Mouse (Mus musculus): ENCODE results near the gene Egfl7. TPM values are rescaled to one million over a fixed set of nuclear protein-coding genes. Genes with fewer than 3 reads are reported as not detected.

Egfl7 gene
- polyA plus RNA-seq, 1 experiment from 2014 or later = 118 TPM

DNA sequence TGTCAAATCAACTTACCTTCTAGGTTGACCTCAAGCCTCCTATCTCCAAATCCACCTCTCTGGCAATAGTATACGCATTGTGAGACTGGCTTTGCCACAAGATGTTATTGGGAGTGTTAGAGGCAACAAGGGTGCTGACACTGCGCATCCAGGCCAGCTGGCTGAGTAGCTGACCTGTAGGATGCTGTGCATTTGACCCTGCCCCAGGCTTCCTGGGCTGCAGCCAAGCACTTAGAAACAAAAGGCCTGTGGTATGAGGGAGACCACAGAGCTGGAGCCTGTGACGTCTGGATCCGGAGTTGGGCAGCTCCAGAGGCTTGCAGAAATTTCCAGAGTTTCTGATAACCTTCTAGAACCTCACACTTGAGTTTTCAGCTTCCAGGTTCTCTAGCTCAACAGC, 36.7 kb upstream of the Egfl7 start:
- 0 out of 2 replicates have a peak, but pooled peaks cover under 1% of the 10 kb centered on the region for H3K27me3 ChIP-seq (replicated peaks; ENCODE audit: control insufficient read depth, insufficient read depth, low read length)
- H3K4me3 ChIP-seq (ENCODE audit: low read length) = no peak overlapping the region
- 72% methylated on average over 4 of the region's 4 CpGs for WGBS
- H3K9ac ChIP-seq (ENCODE audit: low read depth, low read length) = no peak overlapping the region
- H3K36me3 ChIP-seq (ENCODE audit: control insufficient read depth, insufficient read depth, low read length) = no peaks in the 10 kb centered on the region
- ATAC-seq = no peak
- peaks cover 7% of the 10 kb centered on the region; the same call in 1 of the 2 replicates for H3K4me1 ChIP-seq (ENCODE audit: control insufficient read depth, insufficient read depth, low read length)
- no peak overlapping the region for H3K27ac ChIP-seq (ENCODE audit: low read length)
- H3K9me3 ChIP-seq (ENCODE audit: control insufficient read depth, low read length) = no peaks in the 10 kb centered on the region
- no peak overlapping the region for H3K4me2 ChIP-seq (ENCODE audit: low read depth, low read length)

DNA sequence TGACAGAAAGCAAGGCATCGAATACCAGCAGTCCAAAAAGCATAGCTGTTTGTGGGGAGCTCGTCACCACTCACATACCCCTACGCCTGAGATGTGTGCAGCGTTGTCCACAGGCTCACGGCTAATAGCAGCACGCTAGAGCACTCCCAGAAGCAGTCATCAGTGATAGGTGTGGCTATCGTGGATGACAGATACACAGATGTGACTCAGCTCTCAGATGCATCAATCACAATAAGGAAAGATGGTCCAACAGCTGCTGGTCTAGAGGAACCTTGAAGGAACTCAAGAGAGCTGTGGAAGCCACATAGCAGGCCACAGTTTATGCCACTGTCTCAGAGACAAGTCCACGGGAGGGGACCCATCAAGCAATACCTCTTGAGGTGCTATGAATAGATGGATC, 36.0 kb upstream of the Egfl7 start:
- no peaks in the 10 kb centered on the region for H3K36me3 ChIP-seq (ENCODE audit: control insufficient read depth, insufficient read depth, low read length)
- H3K4me1 ChIP-seq (ENCODE audit: control insufficient read depth, insufficient read depth, low read length) = peaks cover 7% of the 10 kb centered on the region; the same call in 1 of the 2 replicates
- no peak overlapping the region for H3K27ac ChIP-seq (ENCODE audit: low read length)
- no peak overlapping the region for H3K9ac ChIP-seq (ENCODE audit: low read depth, low read length)
- H3K4me3 ChIP-seq (ENCODE audit: low read length) = no peak overlapping the region
- H3K4me2 ChIP-seq (ENCODE audit: low read depth, low read length) = no peak overlapping the region
- 84% methylated on average over 8 of the region's 8 CpGs for WGBS
- ATAC-seq = no peak
- 0 out of 2 replicates have a peak, but pooled peaks cover 6% of the 10 kb centered on the region for H3K27me3 ChIP-seq (replicated peaks; ENCODE audit: control insufficient read depth, insufficient read depth, low read length)
- no peaks in the 10 kb centered on the region for H3K9me3 ChIP-seq (ENCODE audit: control insufficient read depth, low read length)

DNA sequence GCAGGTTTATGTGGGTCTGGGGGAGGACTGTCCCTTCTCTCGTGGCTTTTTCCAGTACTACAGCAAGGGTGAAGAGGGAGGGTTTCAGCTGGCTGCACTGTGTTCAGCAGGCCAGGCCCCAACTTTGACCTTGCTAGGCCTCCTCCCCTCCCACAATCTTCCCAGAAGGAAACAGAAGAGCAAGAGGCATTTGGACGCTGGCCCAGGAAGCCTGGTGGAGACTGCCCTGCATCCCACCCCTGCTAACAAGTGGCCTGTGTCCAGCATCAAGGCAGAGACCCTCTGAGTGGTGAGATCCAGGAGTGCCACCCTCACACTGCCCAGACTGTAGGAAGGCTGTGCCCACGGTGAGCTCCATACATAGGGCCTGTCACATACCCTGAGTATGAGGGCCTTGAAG, 35.5 kb upstream of the Egfl7 start:
- Histone ChIP-seq H3K4me2 (ENCODE audit: low read depth, low read length) (no peak overlapping the region), H3K27me3 (replicated peaks; ENCODE audit: control insufficient read depth, insufficient read depth, low read length) (0 out of 2 replicates have a peak, but pooled peaks cover 6% of the 10 kb centered on the region), H3K9me3 (ENCODE audit: control insufficient read depth, low read length) (no peaks in the 10 kb centered on the region), H3K9ac (ENCODE audit: low read depth, low read length) (no peak overlapping the region), H3K4me3 (ENCODE audit: low read length) (no peak overlapping the region), H3K27ac (ENCODE audit: low read length) (no peak overlapping the region), H3K4me1 (ENCODE audit: control insufficient read depth, insufficient read depth, low read length) (peaks cover 7% of the 10 kb centered on the region; the same call in 1 of the 2 replicates), H3K36me3 (ENCODE audit: control insufficient read depth, insufficient read depth, low read length) (no peaks in the 10 kb centered on the region)
- WGBS = 60% methylated on average over 3 of the region's 3 CpGs
- peak; percentile 22; the same call in 1 of the 2 replicates for ATAC-seq

DNA sequence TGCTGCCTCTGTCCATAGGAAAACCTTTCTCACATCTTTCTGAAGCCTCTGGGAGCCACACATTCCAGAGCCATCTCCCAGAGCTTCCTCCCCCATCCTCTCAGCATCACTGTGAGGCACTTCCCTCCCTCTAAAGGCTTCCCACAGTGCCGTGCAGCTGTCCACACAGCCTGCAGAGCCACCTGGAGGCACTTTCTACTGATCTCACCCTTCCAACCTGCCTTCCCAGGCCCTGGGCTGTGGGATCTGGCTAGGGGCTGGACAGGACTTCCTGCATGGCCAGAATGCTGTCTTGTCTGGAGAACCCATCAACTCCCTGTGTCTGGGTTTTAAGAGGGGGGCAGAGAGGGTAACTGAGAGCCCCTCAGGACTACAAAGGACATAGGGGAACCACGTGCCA, 32.3 kb upstream of the Egfl7 start:
- H3K4me3 ChIP-seq (ENCODE audit: low read length) = no peak overlapping the region
- H3K9me3 ChIP-seq (ENCODE audit: control insufficient read depth, low read length) = no peaks in the 10 kb centered on the region
- 34% methylated on average over 2 of the region's 2 CpGs for WGBS
- no peak overlapping the region for H3K27ac ChIP-seq (ENCODE audit: low read length)
- H3K4me2 ChIP-seq (ENCODE audit: low read depth, low read length) = no peak overlapping the region
- H3K4me1 ChIP-seq (ENCODE audit: control insufficient read depth, insufficient read depth, low read length) = peaks cover 13% of the 10 kb centered on the region
- peaks cover 7% of the 10 kb centered on the region; the same call in 1 of the 2 replicates for H3K27me3 ChIP-seq (replicated peaks; ENCODE audit: control insufficient read depth, insufficient read depth, low read length)
- H3K9ac ChIP-seq (ENCODE audit: low read depth, low read length) = peak overlapping the region; percentile 17; the same call in 1 of the 2 replicates
- H3K36me3 ChIP-seq (ENCODE audit: control insufficient read depth, insufficient read depth, low read length) = no peaks in the 10 kb centered on the region
- peak; percentile 38; the same call in 1 of the 2 replicates for ATAC-seq

DNA sequence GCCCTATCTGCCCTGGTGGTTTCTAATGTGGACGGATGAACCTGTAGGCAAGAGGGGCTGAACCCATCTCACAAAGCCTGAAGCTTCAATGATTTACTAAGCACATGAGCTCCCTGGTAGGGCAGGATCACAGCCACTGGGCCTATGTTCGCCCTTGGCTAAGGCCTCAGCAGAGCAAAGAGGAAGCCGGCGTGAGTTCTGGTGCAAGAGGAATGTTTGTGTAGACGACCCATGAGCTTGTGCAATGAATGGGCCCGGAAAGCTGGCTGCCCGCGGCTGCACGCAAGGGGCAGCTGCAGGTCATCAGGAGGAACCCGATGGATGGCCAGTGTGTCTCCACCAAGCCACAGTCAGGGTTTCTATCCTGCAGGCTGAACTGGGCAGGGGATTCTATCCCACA, 30.0 kb upstream of the Egfl7 start:
- ATAC-seq = no peak
- Histone ChIP-seq H3K4me2 (ENCODE audit: low read depth, low read length) (no peak overlapping the region), H3K9me3 (ENCODE audit: control insufficient read depth, low read length) (no peaks in the 10 kb centered on the region), H3K4me3 (ENCODE audit: low read length) (no peak overlapping the region), H3K27ac (ENCODE audit: low read length) (no peak overlapping the region), H3K9ac (ENCODE audit: low read depth, low read length) (no peak overlapping the region), H3K36me3 (ENCODE audit: control insufficient read depth, insufficient read depth, low read length) (no peaks in the 10 kb centered on the region), H3K4me1 (ENCODE audit: control insufficient read depth, insufficient read depth, low read length) (peaks cover 13% of the 10 kb centered on the region), H3K27me3 (replicated peaks; ENCODE audit: control insufficient read depth, insufficient read depth, low read length) (peaks cover 16% of the 10 kb centered on the region)
- 58% methylated on average over 10 of the region's 10 CpGs for WGBS

DNA sequence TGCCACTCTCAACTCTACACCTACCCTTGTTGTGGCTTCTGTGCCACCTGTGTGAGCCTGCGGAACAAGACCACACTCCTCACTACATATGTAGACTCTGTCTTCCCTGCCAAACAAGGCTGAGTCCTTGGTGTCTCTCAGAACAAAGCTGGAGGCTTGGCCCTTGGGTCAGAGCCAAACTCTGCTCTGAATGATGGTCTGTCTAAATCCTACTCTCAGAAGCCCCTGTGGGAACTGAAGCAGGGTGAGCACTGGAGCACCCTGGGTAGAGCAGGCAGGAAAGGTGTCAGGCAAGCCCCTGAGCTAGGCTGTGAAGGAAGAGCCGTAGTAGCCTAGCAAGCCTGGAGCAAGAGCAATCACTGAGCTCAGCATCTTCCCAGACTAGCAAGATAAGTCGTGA, 29.6 kb upstream of the Egfl7 start:
- no peak overlapping the region for H3K4me3 ChIP-seq (ENCODE audit: low read length)
- peaks cover 13% of the 10 kb centered on the region for H3K4me1 ChIP-seq (ENCODE audit: control insufficient read depth, insufficient read depth, low read length)
- H3K27ac ChIP-seq (ENCODE audit: low read length) = no peak overlapping the region
- 50% methylated on average over 3 of the region's 3 CpGs for WGBS
- H3K36me3 ChIP-seq (ENCODE audit: control insufficient read depth, insufficient read depth, low read length) = no peaks in the 10 kb centered on the region
- H3K27me3 ChIP-seq (replicated peaks; ENCODE audit: control insufficient read depth, insufficient read depth, low read length) = peaks cover 16% of the 10 kb centered on the region
- ATAC-seq = no peak
- H3K4me2 ChIP-seq (ENCODE audit: low read depth, low read length) = no peak overlapping the region
- no peaks in the 10 kb centered on the region for H3K9me3 ChIP-seq (ENCODE audit: control insufficient read depth, low read length)
- H3K9ac ChIP-seq (ENCODE audit: low read depth, low read length) = no peak overlapping the region

DNA sequence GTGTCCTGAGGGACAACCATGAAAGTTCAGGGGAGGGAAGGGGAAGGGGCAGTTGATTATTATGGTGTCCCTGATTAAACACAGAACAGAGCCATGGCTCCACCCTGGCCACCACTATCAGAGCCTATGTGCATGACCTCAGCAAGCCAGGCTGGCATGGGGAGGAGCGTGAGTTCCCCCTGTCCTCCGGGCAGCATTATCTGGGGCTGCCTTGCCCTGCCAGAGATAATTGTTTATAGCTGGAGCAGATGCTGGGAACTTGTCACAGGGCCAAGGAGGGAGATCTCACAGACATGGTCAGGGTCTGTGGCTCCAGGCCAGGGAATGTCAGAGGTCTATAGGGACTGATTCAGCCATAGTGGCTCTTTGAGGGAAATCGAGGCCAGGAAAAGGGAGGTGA, 29.0 kb upstream of the Egfl7 start:
- Histone ChIP-seq H3K4me1 (ENCODE audit: control insufficient read depth, insufficient read depth, low read length) (peaks cover 13% of the 10 kb centered on the region), H3K4me3 (ENCODE audit: low read length) (no peak overlapping the region), H3K9ac (ENCODE audit: low read depth, low read length) (no peak overlapping the region), H3K27me3 (replicated peaks; ENCODE audit: control insufficient read depth, insufficient read depth, low read length) (peaks cover 16% of the 10 kb centered on the region), H3K4me2 (ENCODE audit: low read depth, low read length) (no peak overlapping the region), H3K9me3 (ENCODE audit: control insufficient read depth, low read length) (no peaks in the 10 kb centered on the region), H3K27ac (ENCODE audit: low read length) (no peak overlapping the region), H3K36me3 (ENCODE audit: control insufficient read depth, insufficient read depth, low read length) (no peaks in the 10 kb centered on the region)
- no peak for ATAC-seq
- WGBS = 57% methylated on average over 3 of the region's 3 CpGs

DNA sequence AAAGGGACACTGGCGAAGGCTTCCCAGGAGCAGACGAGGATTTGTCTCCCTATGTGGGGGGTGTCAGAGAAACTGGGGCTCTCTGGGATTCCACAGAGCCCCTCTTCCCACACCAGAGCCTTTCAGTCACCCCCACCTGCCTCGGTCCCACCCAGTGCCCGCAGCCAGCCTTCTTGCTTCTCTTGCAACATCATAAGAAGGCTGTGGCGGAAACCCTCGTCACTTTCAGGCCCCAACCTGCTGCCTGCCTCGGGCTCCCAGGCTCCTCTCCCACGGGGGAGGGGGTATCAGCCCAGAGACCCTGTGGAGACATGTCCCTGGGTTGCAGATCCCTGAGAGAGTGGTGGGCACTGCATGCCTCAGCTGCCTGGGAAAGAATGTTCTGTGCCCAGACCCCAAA, 28.4 kb upstream of the Egfl7 start:
- H3K4me3 ChIP-seq (ENCODE audit: low read length) = no peak overlapping the region
- H3K27ac ChIP-seq (ENCODE audit: low read length) = no peak overlapping the region

DNA sequence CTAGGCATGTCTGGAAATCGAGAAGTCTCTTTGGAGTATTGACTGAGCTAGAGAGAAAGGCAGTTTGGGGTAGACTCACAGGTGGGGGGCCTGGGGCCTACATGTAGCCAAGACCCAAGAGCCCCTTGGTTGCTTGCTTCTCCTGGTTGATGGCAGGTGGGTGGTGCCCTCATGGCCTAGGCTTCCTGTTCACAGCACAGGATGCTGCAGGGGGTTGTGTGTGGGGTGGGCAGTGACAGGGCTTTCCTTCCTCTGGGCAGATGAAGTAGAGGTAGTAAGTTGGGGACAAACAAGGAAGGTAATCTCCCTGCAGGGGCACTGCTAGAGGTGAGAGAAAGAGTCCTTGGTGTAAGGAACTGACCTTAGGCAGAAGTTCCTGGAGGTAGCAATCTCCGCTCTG, 27.7 kb upstream of the Egfl7 start:
- Histone ChIP-seq H3K4me1 (ENCODE audit: control insufficient read depth, insufficient read depth, low read length) (peaks cover 13% of the 10 kb centered on the region), H3K27me3 (replicated peaks; ENCODE audit: control insufficient read depth, insufficient read depth, low read length) (peaks cover 16% of the 10 kb centered on the region), H3K9me3 (ENCODE audit: control insufficient read depth, low read length) (no peaks in the 10 kb centered on the region), H3K4me2 (ENCODE audit: low read depth, low read length) (no peak overlapping the region), H3K27ac (ENCODE audit: low read length) (no peak overlapping the region), H3K36me3 (ENCODE audit: control insufficient read depth, insufficient read depth, low read length) (no peaks in the 10 kb centered on the region), H3K9ac (ENCODE audit: low read depth, low read length) (no peak overlapping the region), H3K4me3 (ENCODE audit: low read length) (no peak overlapping the region)
- WGBS = 82% methylated on average over 2 of the region's 2 CpGs
- no peak for ATAC-seq

More for the DNA sequence above, 28.4 kb upstream of the Egfl7 start:
- H3K4me1 ChIP-seq (ENCODE audit: control insufficient read depth, insufficient read depth, low read length) = peaks cover 13% of the 10 kb centered on the region
- no peak for ATAC-seq
- no peak overlapping the region for H3K9ac ChIP-seq (ENCODE audit: low read depth, low read length)
- no peaks in the 10 kb centered on the region for H3K9me3 ChIP-seq (ENCODE audit: control insufficient read depth, low read length)
- no peaks in the 10 kb centered on the region for H3K36me3 ChIP-seq (ENCODE audit: control insufficient read depth, insufficient read depth, low read length)
- H3K4me2 ChIP-seq (ENCODE audit: low read depth, low read length) = no peak overlapping the region
- 69% methylated on average over 8 of the region's 8 CpGs for WGBS
- peaks cover 16% of the 10 kb centered on the region for H3K27me3 ChIP-seq (replicated peaks; ENCODE audit: control insufficient read depth, insufficient read depth, low read length)

DNA sequence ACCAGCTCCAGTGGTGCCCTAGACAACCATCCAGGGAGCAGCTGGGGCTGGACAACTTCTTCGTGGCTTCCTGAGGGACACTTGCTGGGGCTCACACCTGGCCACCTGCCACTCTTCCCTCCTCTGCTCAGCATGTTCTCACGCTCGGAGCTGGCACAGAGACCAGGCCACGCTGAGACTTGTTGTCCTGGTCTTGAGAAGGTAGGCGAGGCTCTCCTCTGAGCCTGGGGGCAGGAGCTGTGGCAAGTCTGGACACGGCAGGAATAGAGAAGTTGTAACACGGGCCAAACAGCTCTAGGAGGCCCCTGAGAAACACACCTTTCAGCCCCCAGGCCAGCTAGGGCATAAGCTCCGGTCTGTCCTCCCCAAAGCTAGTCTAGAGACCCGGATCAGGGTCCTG, 25.9 kb upstream of the Egfl7 start:
- Histone ChIP-seq H3K4me3 (ENCODE audit: low read length) (no peak overlapping the region), H3K9me3 (ENCODE audit: control insufficient read depth, low read length) (no peaks in the 10 kb centered on the region), H3K27me3 (replicated peaks; ENCODE audit: control insufficient read depth, insufficient read depth, low read length) (peaks cover 13% of the 10 kb centered on the region), H3K4me2 (ENCODE audit: low read depth, low read length) (no peak overlapping the region), H3K9ac (ENCODE audit: low read depth, low read length) (no peak overlapping the region), H3K4me1 (ENCODE audit: control insufficient read depth, insufficient read depth, low read length) (peaks cover 10% of the 10 kb centered on the region), H3K27ac (ENCODE audit: low read length) (no peak overlapping the region), H3K36me3 (ENCODE audit: control insufficient read depth, insufficient read depth, low read length) (no peaks in the 10 kb centered on the region)
- ATAC-seq = no peak
- WGBS = 77% methylated on average over 9 of the region's 9 CpGs
